Mouse (Mus musculus) frontal cortex, adult (tissue): ENCODE results near the gene Mrpl14.

Source experiments
- ATAC-seq: cut with Nextera tagmentation; 2 replicates; pipeline ENCODE4 v1.9.2; 2017; ENCODE audit warnings: mild to moderate bottlenecking, moderate library complexity, mixed read lengths; ENCODE audit not compliant: low TSS enrichment

Mrpl14 gene

GRCm38 (mm10) chr17:45747293-45747692 is 61.2 kb downstream of the Mrpl14 start:
- ATAC-seq, result no peak
